Mouse (Mus musculus) lung, postnatal 0 days (tissue): Measurements from ENCODE around the gene Tie1.

ENCODE experiments used
- CTCF ChIP-seq: IDR thresholded peaks from 2 replicates; pipeline ENCODE4 v1.5.1; 2016; ENCODE audit warnings: antibody characterized with exemption, mild to moderate bottlenecking
- EP300 ChIP-seq: IDR thresholded peaks from 2 replicates; pipeline ENCODE4 v1.6.1; 2016; ENCODE audit warnings: antibody characterized with exemption, mild to moderate bottlenecking, control low read depth

GRCm38 (mm10) chr4:118427415-118427767 lies 62.5 kb downstream of the Tie1 start:
- TF ChIP-seq CTCF, result no peak
- no peak for TF ChIP-seq EP300
